Mouse (Mus musculus) right cerebral cortex, adult 2 months (tissue): ENCODE data around the gene Gm37419.

Source experiments
- DNase-seq, 2 experiments: peaks; one replicate each; pipeline ENCODE4 v3.0.0; 2021 to 2022; ENCODE audit warnings: low spot score in 2 of 2

Gene Gm37419

DNA sequence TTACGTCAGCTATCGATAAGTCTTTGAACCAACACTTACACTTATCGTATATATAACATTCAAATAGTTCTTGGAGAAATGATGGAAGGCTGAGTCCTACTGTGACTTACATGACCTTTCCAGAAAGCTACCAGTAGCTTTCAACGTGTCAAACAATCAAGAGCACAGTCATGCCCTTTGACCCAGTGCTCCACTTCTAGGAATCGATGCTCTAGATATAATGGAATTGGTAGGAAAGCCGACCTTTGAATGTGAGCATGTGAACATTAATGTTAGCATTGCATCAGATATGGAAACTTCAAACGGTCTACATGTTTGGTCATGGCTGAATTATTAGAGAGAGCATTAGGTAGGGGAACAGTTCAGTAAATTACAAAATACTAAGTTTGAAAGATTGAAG, 8.1 kb downstream of the Gm37419 start:
- DNase-seq, result no peak

DNA sequence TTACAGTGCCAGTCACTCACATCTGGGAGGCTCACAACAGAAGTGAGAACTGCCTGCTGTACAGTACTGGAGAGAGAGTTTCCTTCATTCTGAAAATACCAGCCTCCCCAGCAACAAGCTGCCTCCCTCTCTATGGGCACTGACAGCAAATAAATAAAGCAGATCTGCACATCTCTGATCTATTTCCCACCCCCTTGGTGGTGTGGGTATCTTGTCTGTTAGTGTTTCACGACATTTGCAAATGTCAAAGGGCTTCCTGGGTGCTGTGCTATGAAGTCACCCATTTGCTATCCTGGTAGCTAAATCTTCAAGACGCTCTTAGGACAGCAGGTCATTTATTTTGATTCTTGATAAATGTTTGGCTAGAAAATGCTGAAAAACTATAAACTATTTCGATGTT, 8.9 kb downstream of the Gm37419 start:
- DNase-seq, result no peak

DNA sequence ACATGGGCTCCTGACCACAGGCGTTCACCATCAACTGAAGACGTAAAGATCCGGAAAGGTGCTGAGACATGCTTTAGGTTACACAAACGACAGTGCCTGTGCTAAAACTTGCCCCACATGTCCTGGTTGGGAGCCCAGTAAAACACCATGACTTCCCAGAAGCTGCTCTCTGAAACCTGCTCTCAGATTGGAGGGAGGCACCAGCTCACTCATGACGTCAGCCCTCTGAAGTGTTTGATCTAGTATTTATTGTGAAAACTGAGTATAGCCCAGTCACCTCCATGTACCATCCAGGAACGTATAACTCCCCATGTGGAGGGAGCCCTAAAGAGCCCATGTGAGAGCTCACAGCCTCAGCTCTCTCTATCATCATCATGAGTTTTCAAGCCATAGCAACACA, 9.6 kb downstream of the Gm37419 start:
- no peak for DNase-seq

DNA sequence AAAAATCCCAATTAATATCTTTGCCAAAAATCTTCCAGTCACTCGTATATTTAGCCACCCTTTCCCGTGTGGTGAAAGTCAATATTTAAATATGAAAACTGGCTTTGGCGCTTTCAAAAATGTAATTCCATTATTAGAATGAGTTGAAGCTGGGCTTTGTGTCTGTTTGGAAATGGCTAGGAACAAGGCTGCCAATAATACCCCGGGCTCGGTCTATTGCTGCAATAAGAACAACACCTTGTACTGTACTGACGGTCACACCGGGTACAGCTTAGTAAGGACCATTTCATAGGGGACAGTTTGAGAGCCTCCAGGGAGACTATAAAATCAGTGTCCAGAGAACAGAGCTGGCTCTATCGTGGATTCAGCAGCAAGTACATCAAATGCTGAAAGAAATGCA, 17.6 kb downstream of the Gm37419 start:
- no peak for DNase-seq

DNA sequence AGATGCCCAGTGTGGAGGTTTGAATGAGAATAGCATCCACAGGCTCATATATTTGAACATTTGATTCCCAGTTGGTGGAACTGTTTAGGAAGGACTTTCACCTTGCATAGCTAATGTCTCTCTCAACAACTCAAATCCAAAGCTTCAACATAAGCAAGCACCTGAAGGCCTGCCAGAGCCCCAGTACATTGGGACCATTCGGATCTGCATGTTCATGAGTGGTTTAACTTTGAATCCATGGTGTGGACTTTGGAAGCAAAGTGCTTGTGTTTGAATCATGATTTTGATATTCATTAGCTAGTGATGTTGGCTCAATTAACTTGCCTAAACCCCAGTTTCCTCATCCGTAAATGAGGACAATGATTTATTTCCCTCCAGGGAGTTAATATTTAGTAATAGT, 21.6 kb downstream of the Gm37419 start:
- no peak for DNase-seq

DNA sequence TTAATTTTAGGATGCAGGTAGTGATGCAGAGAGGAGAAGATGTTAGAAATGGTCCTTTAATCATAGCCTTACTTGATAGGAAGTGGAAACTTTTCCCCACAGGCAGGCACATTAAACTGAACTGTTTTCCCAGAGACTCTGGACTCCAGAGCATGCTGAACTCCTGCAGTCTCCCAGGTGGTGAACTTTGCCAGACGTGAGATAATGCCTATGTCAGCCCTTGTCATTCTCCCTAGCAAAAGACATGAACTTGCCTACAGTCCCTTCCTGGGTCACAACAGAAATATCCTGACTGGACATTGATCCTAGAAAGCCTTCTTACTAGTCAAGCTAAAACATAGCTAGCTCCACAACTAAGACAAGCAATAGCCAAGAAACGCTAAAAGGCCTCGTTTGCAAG, 23.0 kb downstream of the Gm37419 start:
- DNase-seq, result no peak

DNA sequence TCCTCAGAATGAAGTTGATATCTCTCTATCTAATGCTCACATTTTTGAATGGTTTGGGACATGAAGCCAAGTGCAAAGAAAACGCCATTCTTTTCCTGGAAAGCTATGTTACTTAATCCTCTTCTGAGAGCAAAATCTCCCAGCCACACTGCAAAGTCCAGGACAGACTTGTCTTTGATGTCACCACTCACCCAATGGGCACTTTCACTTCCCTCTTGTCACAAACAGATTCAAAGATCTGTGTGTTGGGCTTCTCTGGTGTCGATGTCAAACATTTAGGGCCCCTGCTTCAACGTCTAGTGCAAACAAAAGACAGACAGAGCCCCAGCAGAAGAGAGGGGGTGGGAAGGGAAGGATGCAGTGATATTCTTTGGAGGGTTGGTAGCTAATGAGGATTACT, 23.8 kb downstream of the Gm37419 start:
- no peak for DNase-seq

DNA sequence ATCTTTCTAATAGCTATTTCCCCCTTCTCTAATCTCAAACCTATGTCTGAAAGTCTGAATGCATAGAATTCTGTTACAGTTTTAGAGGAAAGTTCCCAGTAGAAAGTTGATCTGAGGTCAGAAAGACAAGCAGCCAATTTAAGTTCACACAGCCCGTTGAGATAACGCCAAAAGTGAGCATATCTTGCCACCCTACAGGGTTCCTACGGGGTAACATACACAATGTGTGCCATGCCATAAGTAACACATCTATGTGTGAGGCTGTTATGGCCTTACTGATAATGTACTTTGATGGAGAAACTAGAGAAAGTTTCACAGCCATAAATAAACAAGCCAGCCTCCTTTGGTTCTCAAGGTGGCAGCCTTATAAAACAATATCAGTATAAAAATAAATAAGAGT, 26.1 kb downstream of the Gm37419 start:
- DNase-seq, result no peak

DNA sequence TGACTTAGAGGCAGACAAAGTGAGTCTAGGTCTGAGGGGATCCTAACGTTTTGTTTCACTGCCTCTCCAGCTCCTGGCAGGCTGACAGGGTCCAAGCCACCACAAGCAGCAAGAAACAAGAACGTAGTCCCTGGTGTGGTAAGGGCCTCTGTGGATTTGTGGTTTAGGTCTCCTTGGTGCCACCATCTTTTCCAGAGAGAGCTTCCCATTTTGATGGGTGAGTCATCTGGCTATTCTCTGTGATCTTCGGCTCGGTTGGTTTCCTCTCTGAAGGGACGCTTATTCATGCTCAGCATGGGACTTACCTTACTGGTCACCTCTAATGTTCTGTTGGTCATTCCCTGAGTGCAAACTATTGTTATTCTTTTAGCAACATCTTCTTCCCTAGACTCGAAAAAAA, 28.0 kb downstream of the Gm37419 start:
- DNase-seq, result no peak

DNA sequence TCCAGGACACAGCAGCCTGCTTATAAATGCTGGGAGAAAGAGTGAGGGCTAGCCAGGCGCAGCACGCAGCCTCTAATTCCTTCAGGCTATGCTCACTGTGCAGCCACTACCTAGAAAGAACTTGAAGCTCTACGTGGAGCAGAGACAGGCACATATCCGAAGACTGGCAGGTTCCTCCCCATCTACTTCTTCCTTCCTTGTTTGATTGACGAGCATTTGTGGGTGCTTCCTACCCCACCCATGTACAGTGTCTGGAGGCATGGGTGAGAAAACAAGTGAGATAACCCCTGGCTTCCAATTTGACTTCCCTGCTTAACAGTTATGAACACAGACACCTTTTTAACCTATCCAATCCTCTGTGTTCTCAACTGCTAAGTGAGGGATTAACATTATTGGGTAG, 28.5 kb downstream of the Gm37419 start:
- no peak for DNase-seq

DNA sequence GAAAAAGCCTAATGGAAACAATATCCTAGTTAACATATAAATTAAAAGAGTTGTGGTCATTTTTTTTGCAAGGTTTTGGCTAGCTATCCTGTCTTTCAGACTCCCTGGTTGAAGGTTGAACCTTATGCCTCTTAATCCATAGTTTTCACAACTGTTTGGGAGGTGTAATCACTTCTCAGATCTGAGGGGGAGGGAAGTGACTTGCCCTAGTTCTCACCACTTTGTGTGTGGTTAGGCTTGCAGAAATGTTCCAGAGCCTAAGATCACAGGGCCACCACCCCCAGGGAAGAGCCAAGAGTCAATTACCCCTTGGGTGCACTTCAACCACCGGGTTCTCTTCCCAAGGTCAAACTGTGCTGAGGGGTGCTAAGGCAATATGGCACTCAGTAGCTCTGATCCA, 33.4 kb downstream of the Gm37419 start:
- DNase-seq, result no peak

DNA sequence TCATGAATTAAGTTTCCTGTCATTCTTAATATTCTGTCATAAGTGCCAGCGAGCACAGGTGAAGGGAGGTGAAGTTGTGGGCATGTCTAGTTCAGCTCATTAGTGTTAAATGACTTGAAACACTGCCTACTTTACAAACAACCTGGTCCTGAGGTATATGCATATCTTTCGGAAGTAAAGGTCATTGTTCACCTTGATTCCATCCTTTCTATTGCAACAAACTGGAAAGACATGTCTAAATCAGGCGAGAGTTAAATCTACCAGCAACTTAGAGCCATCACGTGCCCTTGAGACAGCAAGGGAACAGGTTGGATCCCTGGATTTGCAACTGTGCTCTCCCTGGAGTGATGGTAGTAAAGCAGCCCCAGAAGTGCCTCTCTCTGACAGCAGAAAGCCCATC, 34.3 kb downstream of the Gm37419 start:
- DNase-seq, result no peak

DNA sequence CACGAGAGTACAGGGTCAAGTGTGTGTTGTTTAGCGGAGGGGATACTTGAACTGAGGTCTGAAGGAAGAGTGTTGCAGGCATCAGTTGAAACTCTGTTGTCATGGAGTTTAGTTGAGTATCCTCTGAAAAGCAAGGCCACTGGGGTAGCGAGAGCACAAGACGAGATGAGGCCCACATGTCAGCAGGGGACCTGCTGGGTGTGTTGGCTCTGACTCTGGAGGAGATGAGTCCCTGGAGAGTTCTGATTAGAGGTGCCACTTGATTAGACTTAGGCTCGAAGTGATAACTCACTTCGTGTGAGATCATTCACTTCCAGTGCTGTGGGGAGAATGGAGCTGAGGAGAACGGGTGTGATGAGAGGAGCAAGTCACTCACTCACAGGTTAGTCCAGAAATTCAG, 37.2 kb downstream of the Gm37419 start:
- DNase-seq, result no peak

DNA sequence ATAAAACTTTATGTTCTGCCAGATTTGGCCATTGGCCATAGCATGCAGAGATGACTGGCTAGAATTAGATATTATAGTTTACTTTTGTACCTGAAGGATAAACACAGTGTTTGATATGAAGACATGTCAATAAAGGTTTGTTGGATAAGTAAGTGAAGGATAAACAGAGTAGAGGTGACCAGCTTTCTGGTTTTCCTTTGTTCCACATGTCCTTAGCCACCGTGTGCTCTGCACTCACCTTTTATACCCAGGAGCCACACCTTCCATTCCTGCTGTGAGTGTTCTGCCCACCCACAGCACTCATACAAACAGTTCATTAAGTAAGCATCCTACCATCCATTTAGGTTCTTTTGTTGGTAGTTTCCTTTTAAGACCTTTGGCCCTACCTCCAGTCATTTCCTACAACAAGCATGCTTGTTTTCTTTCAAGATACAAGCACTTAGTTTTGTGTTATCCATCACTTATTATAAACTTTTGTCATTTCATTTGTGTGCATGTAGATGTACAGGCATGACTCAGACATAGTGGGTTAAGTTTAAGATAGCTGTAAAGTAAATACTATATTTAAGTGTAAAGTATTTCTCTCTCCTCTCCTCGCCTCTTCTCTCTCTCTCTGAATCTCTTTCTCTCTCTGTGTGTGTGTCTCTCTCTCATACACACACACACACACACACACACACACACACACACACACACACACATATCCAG, 41.8 kb downstream of the Gm37419 start:
- DNase-seq, result no peak

DNA sequence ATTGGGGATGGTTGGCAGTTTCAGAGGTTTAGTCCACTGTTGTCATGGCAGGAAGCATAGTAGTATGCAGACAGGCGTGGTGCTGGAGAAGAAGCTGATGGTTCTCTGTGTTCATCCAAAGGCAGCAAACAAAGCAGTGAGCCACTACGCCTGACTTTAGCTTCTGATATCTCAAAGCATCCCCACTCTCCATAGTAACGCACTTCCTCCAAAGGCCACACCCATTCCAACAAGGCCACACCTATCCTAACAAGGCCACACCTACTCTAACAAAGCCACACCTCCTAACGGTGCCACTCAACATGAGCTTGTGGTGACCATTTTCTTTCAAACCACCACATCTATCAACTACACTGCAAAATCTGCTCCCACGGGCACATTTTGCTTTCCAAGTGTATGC, 45.0 kb downstream of the Gm37419 start:
- no peak for DNase-seq

DNA sequence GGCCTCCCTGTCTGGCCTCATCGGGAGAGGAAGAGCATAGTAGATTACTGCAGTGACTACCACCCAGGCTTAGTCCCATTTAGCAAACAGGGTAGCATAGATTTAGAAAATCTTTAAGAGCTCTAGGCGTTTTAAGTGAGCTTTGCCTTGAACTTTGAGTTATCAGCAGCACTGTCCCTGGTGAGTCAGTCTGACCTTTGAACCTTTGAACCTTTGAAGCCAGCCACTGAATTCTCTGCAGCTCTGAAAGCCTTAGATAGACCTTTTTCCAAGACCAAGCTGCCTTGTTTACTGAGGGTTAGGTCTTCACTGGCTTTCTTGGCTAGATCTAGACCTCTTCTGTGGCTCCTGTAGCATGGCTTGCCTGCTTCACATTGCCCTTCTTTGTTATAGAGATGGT, 46.2 kb downstream of the Gm37419 start:
- DNase-seq, result no peak

DNA sequence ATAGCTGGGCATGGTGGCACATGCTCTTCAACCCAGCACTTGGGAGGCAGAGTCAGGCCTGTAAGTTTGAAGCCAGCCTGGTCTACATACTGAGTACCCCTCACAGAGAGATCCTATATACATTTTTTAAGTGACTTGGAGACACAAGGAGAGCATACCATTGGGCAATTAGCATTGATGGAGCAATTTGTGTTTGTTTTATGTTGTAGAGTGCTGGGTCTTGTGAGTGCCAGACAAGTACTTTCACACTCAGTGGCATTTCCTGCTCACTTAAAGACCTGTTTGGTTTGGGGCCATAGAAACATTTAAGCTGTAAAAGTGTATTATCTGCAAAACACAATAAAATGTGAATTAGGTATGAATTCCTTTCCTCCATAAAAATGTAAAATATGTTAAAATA, 47.5 kb downstream of the Gm37419 start:
- no peak for DNase-seq

DNA sequence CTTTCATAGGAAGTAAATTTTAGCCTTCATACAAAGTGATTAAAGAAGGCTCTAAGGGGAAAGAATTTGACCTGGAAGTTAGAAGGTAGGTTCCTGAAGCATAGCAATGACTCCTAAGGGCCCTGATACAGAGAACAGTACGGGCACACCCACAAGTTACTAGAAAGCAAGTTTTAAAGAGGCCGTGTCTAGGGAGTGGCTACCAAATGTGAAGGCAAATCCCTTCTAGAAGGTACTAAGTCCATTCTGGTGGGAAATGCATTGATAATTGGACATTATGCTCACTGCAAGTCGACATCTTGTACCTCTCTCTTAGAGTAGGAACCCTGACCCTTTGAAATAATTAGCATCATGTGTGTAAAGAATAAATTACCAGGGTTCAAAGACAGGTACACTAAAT, 48.1 kb downstream of the Gm37419 start:
- no peak for DNase-seq
